Mouse (Mus musculus) heart, embryonic 10.5 days (tissue): ENCODE measurements around the gene Oxct2a. TPM values are rescaled to one million over a fixed set of nuclear protein-coding genes. Genes with fewer than 3 reads are reported as not detected.
"Not testable (repeated sequence)": the region's sequence is repeated elsewhere in the genome, so short reads cannot be mapped to it uniquely, and the experiment has no call there.

Experiments used
- DNase-seq: peaks from one replicate; pipeline ENCODE4 v3.0.0-alpha.2; 2017; ENCODE audit warnings: low spot score
- H3K27ac ChIP-seq: fragments of 300-500 bp; sonication (generic); 2 replicates; pipeline ENCODE4 v1.5.1; 2016; ENCODE audit warnings: mild to moderate bottlenecking
- H3K27me3 ChIP-seq: fragments of 300-500 bp; sonication (generic); 2 replicates; pipeline ENCODE4 v1.6.1; 2016; ENCODE audit warnings: mild to moderate bottlenecking; ENCODE audit not compliant: poor library complexity, insufficient read depth, severe bottlenecking
- H3K36me3 ChIP-seq: fragments of 300-500 bp; sonication (generic); 2 replicates; pipeline ENCODE4 v1.6.1; 2016; ENCODE audit warnings: mild to moderate bottlenecking, moderate library complexity
- H3K4me1 ChIP-seq: fragments of 300-500 bp; sonication (generic); 2 replicates; pipeline ENCODE4 v1.6.1; 2016; ENCODE audit warnings: mild to moderate bottlenecking
- H3K4me3 ChIP-seq: fragments of 300-500 bp; sonication (generic); 2 replicates; pipeline ENCODE4 v1.5.1; 2016; ENCODE audit warnings: mild to moderate bottlenecking, moderate library complexity
- H3K9me3 ChIP-seq: fragments of 300-500 bp; sonication (generic); 2 replicates; pipeline ENCODE4 v1.6.1; 2016; ENCODE audit warnings: mild to moderate bottlenecking, moderate library complexity
- WGBS: fragments of 180-500 bp; shearing (Covaris S2); methylation state at CpG from one replicate; pipeline ENCODE4 v1.1.7; 2016; 5-methylcytosine and 5-hydroxymethylcytosine counted together
- polyA plus RNA-seq: library from polyadenylated mRNA; unstranded; fragments of >200 nt; fragmentation: Nextera tagmentation; extraction: Ambion mirVana; gene quantifications from 2 replicates; pipeline ENCODE4 v1.2.1, GENCODE M21; 2016

Gene Oxct2a
- polyA plus RNA-seq, 1 experiment from 2014 or later, result not detected

DNA sequence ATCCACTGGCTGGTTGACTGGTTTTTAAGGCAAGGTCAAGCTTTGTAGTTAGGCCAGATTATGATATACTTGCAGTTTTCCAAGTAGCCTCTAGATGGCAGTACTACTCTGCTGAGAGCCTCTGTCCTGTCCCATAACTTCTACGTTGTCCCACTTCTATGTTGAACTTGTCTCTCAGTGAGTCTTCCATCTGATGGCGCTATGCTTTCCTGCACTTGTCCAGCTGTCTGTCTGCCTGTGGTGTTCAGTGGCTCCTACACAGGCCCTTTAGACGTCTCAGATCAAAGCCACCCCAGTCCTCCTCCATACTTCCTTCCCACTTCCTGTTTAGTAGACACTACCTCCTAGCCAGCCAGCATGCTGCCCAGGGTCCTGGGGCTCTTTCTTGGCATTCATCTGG lies 17.6 kb downstream of the Oxct2a start:
- H3K9me3 ChIP-seq, result no peaks in the 10 kb centered on the region
- DNase-seq, result no peak
- no peaks in the 10 kb centered on the region for H3K27me3 ChIP-seq
- WGBS, result 24% methylated on average over 3 of the region's 3 CpGs
- no peak overlapping the region for H3K4me3 ChIP-seq
- no peak overlapping the region for H3K27ac ChIP-seq
- H3K36me3 ChIP-seq, result peaks cover 47% of the 10 kb centered on the region
- H3K4me1 ChIP-seq, result peaks cover 12% of the 10 kb centered on the region; the same call in 1 of the 2 replicates

DNA sequence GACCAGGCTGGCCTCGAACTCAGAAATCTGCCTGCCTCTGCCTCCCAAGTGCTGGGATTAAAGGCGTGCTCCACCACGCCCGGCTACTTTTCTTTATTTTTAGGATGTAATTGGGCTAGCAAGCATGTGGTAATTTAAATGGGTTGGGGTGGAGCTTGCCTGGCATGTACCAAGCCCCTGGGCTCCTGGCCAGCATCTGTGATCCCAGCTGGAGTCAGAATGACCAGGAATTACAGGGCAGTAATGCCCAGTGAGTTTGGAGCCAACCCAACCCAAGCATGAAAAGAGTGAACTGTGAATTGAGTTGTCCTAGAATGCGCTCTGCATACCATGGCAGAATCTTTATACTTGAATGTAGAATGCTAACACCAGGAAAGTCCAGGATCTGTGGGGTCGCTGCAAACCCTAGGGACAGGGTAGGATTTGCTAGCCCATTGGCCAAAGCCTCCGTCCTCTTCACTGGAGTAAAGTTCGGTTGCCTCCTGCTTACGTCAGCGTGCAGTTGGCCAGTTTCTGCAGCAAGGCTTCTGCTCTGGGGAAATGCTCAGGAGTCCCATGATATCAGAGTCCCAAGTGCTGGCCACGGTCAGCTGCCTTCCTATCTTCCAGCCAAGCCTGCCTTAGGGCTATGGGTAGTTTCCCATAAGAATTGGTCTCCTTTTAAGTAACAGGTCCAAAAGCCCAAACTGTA lies 24.3 kb downstream of the Oxct2a start:
- no peaks in the 10 kb centered on the region for H3K4me1 ChIP-seq
- WGBS, result 94% methylated on average over 11 of the region's 11 CpGs
- no peak for DNase-seq
- H3K4me3 ChIP-seq, result no peak overlapping the region
- H3K27me3 ChIP-seq, result no peaks in the 10 kb centered on the region
- H3K9me3 ChIP-seq, result no peaks in the 10 kb centered on the region
- H3K36me3 ChIP-seq, result peaks cover 94% of the 10 kb centered on the region
- H3K27ac ChIP-seq, result no peak overlapping the region

DNA sequence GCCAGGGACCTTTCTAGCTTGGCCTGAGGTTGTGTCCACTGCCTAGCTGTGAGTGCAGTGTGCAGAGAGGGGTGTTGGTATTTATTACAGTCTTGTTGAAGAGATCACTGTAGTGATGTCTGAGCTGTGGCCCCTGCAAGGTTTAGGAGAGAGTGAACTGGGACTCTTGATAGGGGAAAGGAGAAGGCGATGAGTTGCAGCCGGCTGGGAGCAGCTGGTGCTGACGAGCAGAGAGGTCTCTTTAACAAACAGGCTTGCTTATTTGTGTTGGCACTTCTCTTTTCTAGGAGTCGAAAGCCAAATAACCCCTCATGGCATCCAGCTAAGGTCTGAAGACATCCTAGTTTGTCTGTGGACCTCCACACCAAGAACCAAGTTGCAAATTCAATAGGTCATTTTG lies 25.2 kb downstream of the Oxct2a start:
- H3K36me3 ChIP-seq, result peaks cover 94% of the 10 kb centered on the region
- H3K4me3 ChIP-seq, result no peak overlapping the region
- no peak for DNase-seq
- no peaks in the 10 kb centered on the region for H3K4me1 ChIP-seq
- no peak overlapping the region for H3K27ac ChIP-seq
- no peaks in the 10 kb centered on the region for H3K9me3 ChIP-seq
- no peaks in the 10 kb centered on the region for H3K27me3 ChIP-seq
- 79% methylated on average over 4 of the region's 4 CpGs for WGBS

DNA sequence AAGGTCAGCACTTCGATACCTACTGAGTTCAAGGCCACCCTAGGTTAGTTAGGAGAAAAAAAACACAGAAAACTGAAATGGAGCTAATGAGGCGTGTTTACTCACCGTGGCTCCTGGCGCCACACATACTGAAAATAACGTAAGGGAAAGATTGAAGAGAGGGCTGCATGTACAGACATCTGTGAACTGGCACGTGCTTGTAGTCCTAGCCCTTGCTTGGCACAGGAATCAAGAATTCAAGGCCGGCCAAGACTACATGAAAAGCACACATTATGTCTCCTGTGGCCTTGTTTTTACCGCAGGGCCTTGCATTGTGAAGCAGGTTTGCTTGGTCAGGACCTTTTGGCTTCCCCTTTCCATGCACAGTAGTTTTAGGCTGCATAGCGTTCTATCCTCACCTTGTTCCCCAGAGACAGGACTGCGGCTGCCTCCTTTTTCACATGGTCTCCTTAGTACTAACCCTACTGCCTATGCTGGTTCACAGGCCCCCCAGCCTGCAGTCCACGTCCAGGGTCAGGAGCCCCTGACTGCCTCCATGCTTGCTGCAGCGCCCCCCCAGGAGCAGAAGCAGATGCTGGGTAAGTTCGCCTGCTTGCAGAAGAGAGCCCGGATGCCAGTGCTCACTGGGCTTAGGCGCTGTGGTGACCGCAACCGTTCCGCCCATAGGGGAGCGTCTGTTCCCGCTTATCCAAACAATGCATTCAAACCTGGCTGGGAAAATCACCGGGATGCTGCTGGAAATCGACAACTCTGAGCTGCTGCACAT lies 26.1 kb downstream of the Oxct2a start:
- H3K4me1 ChIP-seq, result no peaks in the 10 kb centered on the region
- no peak for DNase-seq
- no peak overlapping the region for H3K4me3 ChIP-seq
- WGBS, result 94% methylated on average over 22 of the region's 22 CpGs
- no peaks in the 10 kb centered on the region for H3K27me3 ChIP-seq
- no peak overlapping the region for H3K27ac ChIP-seq
- peaks cover 94% of the 10 kb centered on the region for H3K36me3 ChIP-seq
- H3K9me3 ChIP-seq, result no peaks in the 10 kb centered on the region

DNA sequence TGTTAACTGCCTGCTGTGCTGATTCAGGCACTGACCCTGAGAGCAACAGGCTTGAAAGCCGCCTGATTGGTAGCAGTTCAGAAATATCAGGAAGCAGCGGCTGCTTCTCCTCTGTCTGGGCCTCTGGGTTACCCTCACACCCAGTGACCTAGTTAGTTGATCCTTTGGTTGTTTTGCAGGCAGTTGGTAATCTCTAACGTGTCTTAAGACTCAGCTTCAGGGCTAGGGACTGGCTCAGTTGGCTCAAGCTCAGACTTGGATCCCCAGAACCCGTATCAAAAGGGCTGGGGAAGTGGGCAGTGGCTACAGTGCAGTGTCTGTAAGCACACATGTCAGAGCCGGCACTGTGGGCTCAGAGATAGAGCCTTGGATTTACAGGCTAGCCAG lies 27.3 kb downstream of the Oxct2a start:
- DNase-seq, result no peak
- Histone ChIP-seq H3K36me3 (peaks cover 98% of the 10 kb centered on the region), H3K9me3 (no peaks in the 10 kb centered on the region)

DNA sequence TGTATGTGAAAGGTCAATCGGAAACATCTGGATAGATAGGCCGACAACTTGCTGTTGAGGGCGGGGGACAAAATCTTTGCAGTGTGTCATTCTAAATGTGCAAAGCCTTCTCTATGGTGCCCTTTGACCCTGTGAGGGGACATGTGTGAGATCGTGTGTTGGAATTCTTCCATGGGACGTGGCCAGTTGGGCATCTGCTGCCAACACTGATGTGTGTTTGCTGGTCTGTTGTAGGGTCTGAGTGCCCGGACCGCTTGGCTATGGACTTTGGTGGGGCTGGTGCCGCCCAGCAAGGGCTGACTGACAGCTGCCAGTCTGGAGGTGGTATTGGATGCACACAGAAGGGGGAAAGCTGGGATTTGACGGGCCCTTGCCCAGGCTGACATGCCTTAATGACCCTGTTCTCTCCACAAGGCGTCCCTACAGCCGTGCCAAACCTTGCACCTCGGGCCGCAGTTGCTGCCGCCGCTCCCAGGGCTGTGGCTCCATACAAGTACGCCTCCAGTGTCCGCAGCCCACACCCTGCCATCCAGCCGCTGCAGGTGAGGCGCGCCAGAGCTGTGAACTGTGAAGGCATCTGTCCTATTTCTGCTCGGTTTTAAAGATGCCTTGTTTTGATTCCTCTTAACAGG lies 27.8 kb downstream of the Oxct2a start:
- no peak for DNase-seq
- Histone ChIP-seq H3K36me3 (peaks cover 98% of the 10 kb centered on the region), H3K27ac (no peak overlapping the region), H3K9me3 (no peaks in the 10 kb centered on the region), H3K4me3 (no peak overlapping the region), H3K27me3 (no peaks in the 10 kb centered on the region), H3K4me1 (no peaks in the 10 kb centered on the region)
- 93% methylated on average over 21 of the region's 21 CpGs for WGBS

More for the DNA sequence above, 27.3 kb downstream of the Oxct2a start:
- Histone ChIP-seq H3K4me3 (no peak overlapping the region), H3K4me1 (no peaks in the 10 kb centered on the region), H3K27me3 (no peaks in the 10 kb centered on the region), H3K27ac (no peak overlapping the region)
- 91% methylated on average over 5 of the region's 5 CpGs for WGBS

DNA sequence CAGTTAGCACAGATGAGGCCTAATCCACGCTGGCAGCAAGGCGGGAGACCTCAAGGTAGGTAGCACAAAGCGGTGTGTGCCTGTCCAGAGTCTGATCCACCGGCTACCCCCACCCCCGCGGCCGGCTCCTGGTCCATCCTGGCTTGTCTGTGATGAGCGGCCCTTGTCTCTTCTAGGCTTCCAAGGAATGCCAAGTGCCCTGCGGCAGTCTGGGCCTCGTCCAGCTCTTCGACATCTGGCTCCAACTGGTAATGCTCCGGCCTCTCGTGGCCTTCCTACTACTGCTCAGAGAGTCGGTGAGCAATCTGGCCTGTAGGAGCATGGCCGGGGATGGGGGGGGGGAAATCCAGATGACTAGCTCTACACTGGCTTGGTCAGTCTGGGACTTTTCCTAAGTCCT lies 28.4 kb downstream of the Oxct2a start:
- H3K4me3 ChIP-seq, H3K27ac ChIP-seq, H3K27me3 ChIP-seq, H3K4me1 ChIP-seq, H3K9me3 ChIP-seq: not testable (repeated sequence)
- WGBS, result 78% methylated on average over 15 of the region's 15 CpGs
- peaks cover 97% of the 10 kb centered on the region for H3K36me3 ChIP-seq
- peak; percentile 75 for DNase-seq

DNA sequence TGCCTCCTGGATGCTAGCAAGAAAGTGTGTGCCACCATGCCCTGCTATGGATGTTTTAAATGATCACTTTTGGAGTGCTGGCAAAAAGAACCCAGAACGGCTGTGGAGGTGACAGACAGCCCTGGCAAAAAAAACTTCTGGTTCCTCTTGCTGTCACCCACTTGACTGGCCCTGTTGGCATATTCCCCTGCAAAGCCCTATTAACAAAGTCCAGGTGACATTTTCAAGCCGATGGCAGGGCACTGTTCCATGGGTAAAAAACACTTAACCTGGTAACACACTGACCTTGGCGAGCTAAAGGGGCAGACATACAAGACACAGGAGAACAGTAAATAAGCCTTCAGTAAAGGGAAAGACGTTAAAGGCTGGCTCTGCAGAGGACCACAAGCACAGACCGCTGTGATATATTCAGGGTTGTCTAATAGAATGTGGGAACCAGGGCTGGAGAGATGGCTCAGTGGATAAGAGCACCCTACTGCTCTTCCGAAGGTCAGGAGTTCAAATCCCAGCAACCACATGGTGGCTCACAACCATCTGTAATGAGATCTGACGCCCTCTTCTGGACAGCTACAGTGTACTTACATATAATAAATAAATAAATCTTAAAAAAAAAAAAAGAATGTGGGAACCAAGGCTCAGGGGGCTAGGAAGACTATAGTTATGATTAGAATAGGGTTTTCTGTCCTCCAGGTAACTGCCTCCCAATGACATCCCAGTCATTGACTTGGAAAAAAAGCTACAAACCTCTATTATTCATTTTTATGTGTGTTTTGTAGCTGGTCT lies 29.6 kb downstream of the Oxct2a start:
- Histone ChIP-seq H3K27ac (no peak overlapping the region), H3K36me3 (peaks cover 97% of the 10 kb centered on the region), H3K9me3 (no peaks in the 10 kb centered on the region), H3K27me3 (no peaks in the 10 kb centered on the region), H3K4me3 (no peak overlapping the region), H3K4me1 (0 out of 2 replicates have a peak, but pooled peaks cover 3% of the 10 kb centered on the region)
- WGBS, result 79% methylated on average over 7 of the region's 7 CpGs
- peak; percentile 73 for DNase-seq

DNA sequence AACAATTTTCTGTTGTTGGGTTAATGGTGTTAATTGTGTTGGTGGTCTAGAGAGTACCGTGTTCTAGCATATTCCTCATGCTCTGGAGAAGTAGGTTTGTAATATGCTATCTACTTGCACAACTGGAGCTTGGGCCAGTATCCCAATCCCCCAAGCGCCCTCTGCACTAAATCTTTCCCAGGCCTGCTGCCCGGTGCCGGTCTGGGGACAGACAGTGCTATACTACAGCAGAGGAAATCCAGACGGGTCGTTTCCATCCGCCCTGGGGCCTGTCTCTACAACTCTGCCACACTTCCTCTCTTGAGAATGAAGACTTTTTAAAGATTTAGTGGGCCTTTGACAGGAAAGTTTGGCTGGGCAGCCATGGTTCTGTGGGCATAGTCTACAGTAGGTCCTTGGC lies 30.4 kb downstream of the Oxct2a start:
- Histone ChIP-seq H3K4me1 (0 out of 2 replicates have a peak, but pooled peaks cover 3% of the 10 kb centered on the region), H3K27ac (no peak overlapping the region), H3K27me3 (no peaks in the 10 kb centered on the region), H3K36me3 (peaks cover 97% of the 10 kb centered on the region), H3K9me3 (no peaks in the 10 kb centered on the region), H3K4me3 (no peak overlapping the region)
- DNase-seq, result peak; percentile 70
- 87% methylated on average over 7 of the region's 7 CpGs for WGBS

DNA sequence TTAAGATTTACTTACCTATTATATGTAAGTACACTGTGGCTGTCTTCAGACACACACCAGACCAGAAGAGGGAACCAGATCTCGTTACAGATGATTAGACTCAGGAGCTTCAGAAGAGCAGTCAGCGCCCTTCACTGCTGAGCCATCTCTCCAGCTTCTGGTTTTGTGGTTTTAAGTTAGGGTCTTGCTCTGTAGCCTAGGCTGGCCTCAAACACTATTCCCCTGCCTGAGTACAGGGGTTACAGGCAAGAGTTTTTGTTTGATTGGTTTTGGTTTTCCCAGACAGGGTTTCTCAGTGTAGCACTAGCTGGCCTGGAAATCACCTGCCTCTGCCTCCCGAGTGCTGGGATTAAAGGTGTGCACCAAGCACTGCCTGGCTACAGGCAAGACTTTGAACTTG lies 31.0 kb downstream of the Oxct2a start:
- 0 out of 2 replicates have a peak, but pooled peaks cover 8% of the 10 kb centered on the region for H3K4me1 ChIP-seq
- H3K4me3 ChIP-seq, result no peak overlapping the region
- no peaks in the 10 kb centered on the region for H3K9me3 ChIP-seq
- H3K27ac ChIP-seq, result no peak overlapping the region
- WGBS, result 86% methylated on average over 3 of the region's 3 CpGs
- no peaks in the 10 kb centered on the region for H3K27me3 ChIP-seq
- peak; percentile 71 for DNase-seq
- peaks cover 99% of the 10 kb centered on the region for H3K36me3 ChIP-seq

DNA sequence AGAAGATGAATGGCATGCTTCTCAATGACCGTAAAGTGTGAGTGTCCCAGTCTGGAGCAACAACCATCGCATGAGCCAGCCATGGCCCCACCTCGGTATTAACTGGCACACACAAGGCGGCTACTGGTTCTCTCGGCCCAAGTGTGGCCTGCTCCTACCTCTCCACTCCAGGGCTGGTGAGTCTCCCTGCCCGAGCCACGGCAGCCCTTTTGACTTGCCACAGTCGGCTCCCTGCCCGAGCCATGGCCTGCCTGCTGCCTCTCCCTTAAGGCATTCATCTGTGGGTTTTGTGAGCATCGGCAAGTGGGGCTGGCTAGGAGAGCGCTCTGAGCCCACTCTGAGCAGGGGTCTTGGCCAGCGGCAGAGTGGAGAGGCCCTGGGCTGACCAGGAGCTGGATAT lies 34.4 kb downstream of the Oxct2a start:
- peaks cover 96% of the 10 kb centered on the region for H3K36me3 ChIP-seq
- no peak overlapping the region for H3K27ac ChIP-seq
- DNase-seq, result peak; percentile 73
- H3K9me3 ChIP-seq, result no peaks in the 10 kb centered on the region
- no peaks in the 10 kb centered on the region for H3K27me3 ChIP-seq
- WGBS, result 88% methylated on average over 12 of the region's 12 CpGs
- H3K4me3 ChIP-seq, result no peak overlapping the region
- H3K4me1 ChIP-seq, result peaks cover 33% of the 10 kb centered on the region

DNA sequence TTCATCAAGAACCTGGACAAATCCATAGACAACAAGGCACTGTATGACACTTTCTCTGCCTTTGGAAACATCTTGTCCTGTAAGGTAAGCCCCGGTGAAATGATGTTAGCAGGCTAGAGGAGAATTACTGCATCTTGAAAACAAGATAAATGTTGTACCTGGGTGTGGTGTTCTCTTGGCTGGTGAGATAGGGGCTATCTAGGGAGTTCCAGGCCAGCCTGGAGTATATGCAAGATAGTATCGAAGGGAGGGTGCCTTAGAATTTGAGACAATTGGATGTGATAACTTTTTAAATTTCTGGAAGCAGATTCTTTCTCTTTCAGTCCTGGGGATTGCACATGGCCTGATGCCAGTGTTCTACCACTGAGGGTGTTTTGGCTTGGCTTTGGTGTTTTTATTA lies 36.6 kb downstream of the Oxct2a start:
- Histone ChIP-seq H3K9me3 (no peaks in the 10 kb centered on the region), H3K36me3 (peaks cover 74% of the 10 kb centered on the region), H3K27ac (no peak overlapping the region), H3K4me1 (peaks cover 36% of the 10 kb centered on the region), H3K27me3 (no peaks in the 10 kb centered on the region), H3K4me3 (peak overlapping the region; percentile 75; the same call in 1 of the 2 replicates)
- 86% methylated on average over 2 of the region's 2 CpGs for WGBS
- DNase-seq, result peak; percentile 82
